Mouse (Mus musculus): ENCODE measurements around the gene Crtac1.

Crtac1 gene

DNA sequence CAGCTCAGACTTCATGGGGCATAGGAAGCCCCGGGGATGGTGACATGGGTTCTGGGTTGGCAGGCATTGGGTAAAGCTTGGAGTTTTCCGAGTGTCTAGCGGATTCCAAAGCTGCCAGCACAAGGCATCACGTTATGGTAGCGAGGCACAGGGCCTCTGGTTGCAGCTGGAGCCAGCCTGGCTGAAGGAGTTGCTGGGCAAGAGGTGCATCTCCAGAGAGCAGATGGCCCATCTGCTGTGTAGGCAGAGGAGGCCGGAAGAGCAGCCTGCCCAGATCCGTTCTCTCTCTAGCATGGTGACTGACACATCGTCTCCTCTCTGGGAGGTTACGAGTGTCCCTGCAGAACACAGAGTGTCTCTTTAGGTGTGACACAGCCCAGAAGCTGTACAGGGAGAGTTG lies 103.4 kb downstream of the Crtac1 start:
- DNase-seq (ENCODE audit: low spot score): no peak

DNA sequence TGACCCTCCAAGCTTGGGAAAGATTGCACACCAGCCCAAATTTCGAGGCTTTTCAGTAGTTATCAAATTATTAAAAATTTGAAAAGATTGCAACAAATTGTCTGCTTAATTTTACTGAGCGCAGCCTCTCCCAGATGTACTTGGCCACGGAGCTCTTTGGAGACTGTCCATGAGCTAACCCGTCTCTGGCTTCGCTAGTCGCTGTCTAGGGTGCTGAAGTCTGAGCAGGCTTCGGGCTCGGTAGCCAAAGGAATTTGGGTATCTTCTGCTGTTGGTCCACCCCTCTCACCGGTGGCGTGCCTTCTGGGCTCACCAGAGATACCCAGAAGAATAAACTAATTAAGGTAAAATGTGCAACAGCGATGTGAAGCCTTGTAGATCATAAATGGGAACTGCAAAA lies 105.7 kb downstream of the Crtac1 start:
- DNase-seq (ENCODE audit: low spot score): no peak

DNA sequence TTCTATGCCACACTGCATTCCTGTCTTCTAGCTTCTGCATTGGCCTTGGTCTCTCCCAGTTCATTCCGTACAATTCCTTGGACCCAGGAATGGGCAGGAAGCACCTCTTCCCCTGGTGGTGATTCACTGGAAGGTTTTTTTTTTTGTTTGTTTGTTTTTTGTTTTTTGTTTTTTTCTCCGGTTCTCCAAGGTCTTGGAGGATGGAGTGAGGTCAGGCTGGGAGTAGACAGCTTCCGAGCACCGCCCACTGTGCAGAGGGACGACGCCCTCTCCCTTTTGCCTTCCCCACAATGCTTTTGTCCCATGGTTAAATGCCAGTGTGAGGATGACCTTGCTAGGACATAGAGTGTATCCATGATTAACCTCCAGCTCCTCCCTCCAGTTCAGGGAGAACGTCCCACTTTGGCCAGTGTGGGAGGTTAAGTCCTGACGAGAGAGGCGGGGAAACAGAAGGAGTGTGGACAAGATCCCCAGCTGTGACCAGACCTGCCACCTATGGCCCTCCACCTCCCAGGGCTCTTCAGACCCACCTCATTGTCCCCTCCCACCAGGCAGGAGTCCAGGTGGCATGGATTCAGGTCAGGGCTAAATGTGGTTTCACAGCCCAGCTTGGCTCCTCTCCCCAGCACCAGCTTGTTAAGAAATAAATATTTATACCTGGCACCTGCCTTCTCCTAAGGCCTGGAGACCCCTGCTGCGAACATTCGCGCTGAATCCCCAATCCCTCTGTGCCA lies 109.1 kb downstream of the Crtac1 start:
- DNase-seq (ENCODE audit: low spot score): no peak

DNA sequence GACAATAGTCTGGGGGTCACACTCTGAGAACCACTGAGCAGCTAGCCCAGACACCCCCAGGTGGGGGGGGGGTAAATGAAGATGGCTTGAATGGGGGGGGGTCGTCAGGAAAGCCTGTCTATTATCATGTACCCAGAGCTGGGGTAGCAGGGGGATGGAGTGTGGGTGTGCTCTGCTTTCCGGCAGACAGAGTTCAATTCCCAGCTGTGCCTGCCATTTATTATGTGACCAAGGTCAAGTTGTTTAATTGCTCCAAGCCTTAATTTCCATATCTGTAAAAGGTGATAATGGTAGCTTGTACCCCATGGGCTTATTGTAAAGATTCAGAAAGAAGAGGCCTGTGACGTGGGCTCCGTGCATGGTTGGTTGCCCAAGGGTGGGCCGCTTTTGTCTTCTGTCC lies 109.6 kb downstream of the Crtac1 start:
- no peak for DNase-seq (ENCODE audit: low spot score)

DNA sequence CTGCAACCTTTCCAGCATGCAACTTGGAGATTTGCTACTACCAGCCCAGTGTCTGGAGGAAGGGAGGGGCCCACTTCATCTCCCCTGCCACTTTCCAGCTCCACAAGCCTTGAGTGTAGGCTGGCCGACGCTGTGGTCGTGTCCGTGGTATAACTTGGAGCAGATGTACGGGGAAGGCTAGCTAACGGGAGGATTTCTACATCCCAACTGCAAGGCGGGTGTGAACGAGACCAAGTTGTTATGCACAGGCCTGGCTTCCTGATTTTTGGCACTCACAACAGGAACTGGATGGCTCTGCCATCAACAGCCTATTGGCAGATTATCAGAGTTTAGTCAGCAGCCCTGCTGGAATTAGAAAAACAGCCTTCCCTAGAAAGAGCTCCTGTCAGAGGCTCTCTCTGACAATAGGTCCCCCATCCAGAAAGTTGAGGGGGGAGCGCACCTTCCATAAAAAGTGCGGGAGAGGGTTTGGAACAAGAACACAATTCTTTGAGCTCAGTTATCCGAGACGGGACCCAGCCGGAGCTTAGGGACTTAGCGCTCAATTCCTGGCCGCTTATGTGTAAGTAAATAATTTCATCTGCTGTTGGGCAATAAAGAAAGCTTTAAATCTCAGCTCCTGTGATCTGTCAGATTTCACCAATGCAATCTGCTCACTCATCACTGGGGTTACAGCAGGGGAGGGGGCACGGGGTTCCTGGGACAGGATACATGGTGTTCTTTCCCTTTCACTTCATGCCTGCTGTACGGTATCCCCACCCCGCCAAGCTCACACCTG lies 113.7 kb downstream of the Crtac1 start:
- DNase-seq (ENCODE audit: low spot score): peak; percentile 42

DNA sequence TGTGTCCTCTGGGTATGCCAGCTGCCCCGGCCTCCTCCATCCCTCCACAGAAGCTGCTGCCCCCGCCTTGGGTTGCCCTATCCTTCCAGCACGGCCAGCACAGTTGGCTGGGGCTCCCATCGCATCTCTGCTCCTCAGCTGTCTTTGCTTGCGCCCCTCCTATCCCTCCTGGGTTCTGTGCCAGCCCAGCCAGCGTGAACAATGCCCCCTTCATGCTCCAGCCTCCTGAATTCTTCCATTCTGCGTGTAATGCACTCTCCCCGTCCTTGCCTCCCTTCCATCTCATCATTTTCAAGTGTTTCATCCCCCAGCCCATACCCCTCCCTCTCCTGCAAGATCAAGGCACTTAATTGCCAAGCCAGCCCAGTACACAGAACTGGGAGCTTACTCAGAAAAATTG lies 114.6 kb downstream of the Crtac1 start:
- DNase-seq (ENCODE audit: low spot score): no peak

DNA sequence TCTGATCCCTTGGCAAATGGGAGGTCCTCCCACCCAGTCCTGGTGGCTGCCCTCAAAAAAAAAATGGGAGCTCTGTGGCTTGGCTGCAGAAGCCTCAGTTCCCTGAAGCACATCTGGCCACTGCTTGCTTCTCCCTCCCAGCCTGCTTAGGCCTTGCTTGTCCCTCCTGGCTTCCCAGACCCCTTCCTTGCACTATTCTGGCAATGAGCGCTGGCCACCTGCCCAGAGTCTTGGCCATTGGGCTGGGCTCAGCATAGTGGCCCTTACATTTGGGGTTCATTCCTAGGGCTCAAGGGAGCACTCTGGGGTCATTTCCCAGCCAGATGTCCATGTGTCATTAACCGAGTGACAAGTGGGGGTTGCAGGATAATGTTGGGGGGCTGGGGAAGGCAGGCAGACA lies 115.1 kb downstream of the Crtac1 start:
- DNase-seq (ENCODE audit: low spot score): no peak

DNA sequence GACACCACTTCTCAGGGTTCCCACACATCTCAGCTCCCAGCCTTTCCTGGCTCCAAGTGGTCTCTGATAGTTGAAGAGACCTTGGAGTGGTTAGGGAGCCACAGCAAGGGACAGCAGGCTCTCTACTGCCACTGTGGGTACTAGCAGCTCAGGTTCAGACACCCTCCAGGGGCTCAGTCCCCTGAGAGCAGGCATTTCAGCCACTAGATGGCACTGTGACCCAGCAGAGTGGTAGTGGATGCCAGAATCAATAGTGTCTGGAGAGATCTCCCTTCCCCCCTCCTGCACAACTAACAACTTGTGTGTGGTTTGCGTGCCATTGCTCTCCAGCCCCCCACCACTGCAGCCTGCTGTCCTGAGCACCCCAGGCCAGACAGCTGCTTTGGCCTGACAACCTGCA lies 115.7 kb downstream of the Crtac1 start:
- peak; percentile 81 for DNase-seq (ENCODE audit: low spot score)

DNA sequence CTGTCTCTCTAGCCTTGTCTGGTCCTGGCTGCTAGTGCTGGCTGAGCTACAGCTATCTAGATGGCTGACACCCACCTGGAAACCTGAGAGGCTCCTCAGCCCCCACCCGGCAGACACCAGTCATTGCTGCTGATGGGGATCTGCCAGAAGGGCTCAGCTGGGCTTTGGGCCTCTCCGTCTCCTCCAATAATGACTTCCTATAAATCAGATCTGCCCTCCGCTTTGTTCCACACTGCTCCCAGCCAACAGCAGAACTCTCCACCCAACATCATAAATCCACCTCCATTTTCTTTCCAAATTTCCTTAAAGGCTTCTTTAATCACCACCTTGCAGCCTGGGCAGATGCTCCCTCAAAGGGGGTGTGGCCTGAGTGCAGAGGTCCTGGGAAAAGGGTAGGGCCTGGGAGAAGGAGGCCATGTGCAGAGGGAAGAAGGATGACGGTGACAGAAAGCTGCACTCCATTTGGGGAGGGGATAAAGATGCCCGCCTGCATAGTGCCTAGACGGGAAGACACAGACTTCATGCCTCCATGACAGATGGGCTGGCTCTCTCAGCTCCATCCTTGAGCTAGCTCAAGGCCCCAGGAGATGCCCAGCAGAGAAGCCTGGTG lies 116.4 kb downstream of the Crtac1 start:
- DNase-seq (ENCODE audit: low spot score): no peak

DNA sequence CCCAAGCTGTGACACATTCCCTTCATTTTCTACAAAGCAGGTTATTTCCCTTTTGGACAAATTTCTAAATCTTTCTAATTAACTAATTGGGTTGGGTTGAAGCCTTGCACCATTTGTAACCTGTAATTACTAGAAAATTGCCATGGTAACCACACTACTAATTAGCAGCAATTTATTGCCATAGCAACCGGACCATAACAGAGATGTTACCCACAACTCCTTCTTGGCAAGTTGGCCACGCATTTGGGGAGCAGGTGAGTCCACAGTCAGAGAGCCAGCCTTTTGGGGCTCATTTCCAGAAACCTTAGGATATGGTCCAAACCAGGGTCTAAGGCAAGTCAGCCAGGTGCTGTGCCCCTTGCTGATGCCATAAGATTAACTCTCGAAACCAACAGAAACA lies 119.4 kb downstream of the Crtac1 start:
- no peak for DNase-seq (ENCODE audit: low spot score)

DNA sequence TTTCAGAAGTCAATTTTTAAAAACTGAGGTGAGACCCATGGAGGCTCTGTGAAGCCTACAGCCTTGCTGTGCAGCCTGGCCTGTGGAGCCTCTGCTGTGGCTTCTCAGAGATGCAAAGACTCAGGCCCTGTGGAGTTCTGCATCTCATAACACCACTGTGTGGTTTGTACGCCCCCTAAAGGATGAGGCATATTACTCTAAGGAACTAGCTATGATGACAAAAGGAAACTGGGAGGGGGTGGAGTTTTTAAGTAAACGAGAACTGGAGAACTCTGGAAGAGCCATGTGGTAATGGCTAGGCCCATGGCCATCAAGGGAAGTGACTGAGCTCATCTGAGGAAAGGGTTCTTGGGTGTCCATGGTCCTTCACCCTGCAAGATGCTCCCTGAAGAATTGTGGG lies 120.3 kb downstream of the Crtac1 start:
- DNase-seq (ENCODE audit: low spot score): no peak

DNA sequence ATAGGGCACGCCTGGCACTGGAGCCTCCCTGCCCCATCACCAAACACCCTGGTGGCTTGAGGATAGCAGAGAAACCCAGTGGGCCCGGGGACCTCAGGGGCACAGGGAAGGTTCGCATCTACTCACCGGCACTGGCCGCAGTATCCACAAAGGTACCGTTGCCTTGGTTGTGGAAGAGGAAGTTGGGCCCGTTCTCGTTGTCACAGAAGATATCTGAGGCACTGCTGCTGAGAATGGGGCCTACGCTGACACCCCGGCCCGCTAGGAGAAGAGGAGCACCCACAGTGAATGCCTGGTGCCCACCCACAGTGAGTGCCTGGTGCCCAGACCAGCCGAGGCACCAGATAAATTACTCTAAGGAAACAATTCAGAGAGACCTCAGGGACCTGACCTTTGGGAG lies 122.7 kb downstream of the Crtac1 start:
- DNase-seq (ENCODE audit: low spot score): no peak

DNA sequence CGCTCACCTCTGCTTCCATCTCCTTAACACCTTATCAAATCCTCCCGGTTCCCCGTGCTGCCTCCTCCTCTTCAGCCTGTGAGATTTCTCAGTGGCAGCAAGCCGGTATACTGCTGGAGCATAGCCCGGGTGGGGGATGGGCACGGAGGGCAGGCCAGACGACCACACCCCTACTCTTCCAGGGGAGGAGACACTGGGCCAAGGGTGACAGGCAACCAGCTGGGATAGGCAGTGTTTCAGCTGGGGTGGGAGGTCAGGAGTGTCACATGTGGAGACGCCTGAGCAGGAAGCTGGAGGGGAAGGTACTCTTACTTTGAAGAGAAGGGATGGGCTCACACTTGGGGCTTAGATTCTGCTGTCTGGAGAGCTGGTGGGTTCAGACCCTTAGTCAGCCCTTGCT lies 124.6 kb downstream of the Crtac1 start:
- DNase-seq (ENCODE audit: low spot score): no peak

DNA sequence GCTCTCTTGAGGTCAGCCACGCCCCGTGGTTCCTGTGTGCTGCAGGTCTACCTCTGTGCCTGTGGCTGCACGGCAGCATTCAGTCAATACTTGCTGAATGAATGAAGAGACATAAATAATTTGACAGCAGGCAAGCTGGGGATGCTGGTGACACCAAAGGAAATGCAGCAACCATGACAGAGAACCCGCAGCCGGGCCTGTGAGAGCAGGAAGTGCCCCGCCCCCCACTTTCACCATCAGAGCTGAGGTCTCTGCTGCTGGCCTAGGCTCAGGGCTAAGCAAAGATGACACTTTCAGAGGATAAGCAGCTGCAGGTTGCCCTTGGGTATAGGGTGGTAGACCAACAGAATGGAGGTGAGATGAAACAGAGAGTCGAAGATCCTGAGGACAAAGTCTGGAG lies 125.4 kb downstream of the Crtac1 start:
- DNase-seq (ENCODE audit: low spot score): no peak

DNA sequence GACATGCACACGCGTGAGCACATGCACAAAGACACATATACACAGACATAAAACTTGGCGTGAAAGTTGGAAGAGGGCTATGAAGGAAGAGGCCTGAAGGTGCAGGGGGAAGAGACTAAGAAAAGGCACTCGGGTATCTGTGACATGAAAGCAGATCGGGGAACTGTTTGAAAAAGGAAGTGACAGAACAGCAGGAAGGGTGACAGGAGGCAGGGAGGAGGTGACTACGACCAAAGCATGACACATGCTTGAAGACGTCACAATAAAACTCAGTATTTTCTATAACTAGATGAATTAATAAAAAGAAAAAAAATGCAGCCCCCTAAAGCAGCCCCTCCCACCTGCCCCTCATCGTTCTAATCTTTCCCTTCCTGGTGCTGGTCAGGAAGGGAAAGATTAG lies 125.8 kb downstream of the Crtac1 start:
- no peak for DNase-seq (ENCODE audit: low spot score)

DNA sequence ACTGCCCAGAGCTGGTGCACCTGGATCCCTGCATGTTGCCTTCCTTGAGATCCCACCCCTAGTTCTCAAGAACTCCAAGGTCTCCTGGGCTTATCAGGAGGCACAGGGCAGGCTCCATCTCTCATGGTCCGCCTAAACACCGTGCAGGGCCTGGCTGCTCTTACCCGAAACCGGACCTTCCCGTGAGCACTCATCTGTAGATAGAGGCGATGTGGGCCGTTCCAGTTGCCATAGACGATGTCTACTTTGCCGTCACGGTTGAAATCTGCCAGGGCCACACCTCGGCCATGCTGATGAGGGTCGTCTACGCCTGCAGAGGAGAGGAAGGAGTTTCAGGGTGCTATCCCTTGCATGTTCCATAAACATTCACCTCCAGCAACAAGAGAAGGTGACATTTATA lies 127.1 kb downstream of the Crtac1 start:
- DNase-seq (ENCODE audit: low spot score): no peak

DNA sequence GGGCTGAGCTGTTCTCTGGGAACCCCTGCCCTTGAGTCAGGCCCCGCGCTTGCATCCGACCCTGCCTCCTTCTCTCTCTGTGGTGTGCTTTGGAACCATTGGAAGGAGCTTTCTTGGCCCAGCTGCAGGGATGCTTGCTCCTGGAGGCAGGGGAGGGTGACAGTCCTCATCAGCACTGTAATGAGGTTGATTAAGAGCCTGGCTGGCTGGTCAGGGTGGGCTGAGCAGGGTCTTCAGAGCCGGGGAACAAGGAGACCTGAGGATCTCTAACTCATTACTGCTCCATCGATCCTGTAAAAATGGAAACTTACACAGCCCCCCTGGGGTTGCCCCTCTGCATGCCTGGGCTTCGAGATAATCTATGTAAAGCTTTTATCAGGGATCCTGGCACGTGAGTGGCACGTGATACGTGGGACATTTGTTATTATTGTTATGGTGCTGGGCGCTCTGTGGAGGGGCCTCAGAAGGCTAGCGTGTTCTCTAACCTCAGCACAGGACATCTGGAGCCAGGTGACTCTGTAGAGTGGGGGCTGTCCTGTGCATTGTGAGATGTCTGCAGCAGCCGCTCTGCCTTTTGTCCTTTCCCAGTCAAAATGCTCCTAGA lies 128.3 kb downstream of the Crtac1 start:
- no peak for DNase-seq (ENCODE audit: low spot score)

DNA sequence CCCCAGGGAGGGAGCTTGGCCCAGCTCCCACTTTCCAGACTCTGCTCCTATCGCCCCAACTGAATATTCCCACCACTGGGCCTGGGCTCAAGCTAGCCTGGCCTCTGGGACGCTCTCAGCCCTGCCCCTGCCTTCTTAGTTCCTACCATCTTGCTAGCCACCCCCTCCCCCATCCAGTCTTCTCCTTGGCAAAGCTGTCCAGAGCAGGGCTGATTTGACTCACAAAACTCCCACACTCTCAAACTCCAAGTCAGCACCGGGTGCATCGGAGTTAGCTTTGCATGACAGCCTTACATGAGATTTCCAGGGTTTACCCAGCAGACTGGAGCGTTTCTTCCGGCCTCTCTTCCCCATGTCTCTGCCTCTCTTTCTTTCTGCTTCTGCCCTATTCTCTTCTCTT lies 138.4 kb downstream of the Crtac1 start:
- DNase-seq (ENCODE audit: low spot score): no peak

DNA sequence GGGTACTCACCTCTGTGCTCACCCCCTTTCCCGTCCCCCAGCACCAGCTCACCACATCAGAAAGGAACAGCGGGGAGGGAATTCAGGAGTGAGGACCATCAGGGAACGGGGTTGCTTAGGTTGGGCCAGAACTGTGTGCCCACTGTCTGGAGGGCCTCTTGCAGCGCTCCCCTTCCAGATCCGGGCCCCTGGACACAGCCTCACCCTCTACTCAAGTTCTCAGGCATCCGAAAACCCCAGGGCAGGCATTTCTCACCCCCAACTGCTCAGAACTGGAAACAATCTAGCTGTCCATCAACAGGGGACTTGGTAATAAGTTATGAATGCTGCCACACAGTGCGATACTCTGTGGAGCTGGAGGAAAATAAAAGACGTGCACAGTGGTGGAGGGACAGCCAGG lies 139.5 kb downstream of the Crtac1 start:
- DNase-seq (ENCODE audit: low spot score): no peak

DNA sequence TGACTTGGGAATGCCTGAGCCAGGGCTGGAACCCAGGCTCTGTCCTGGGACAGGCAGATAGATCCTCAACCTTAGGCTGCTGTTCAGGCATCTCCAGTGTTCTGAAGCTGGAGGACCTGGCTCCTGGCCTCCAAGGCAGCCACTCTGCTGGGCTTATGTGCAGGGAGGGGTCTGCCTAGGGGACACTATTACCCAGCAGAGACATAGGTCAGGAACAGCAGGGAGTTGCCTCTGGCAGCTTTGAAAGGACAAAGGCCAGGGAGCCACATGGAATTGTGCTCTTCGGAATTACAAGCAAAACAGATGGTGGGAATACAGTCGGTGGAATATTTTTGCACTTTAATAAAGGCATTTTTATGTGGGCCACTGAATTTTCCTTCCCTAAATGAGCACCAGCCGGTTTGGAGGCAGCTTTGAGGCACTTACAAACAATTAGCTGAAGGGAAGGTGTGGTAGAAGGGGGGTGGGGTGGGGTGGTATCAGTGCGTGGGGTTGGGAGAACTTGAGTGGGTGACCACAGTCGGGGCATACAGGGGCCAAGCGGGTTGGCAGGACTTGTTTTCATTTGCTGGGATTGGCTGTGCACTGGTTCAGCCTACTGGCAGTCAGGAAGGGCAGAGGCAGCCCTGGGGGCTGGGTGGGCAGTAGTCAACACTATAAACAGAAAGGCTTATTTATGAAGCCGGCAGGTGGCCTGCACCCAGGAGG lies 140.5 kb downstream of the Crtac1 start:
- DNase-seq (ENCODE audit: low spot score): no peak

DNA sequence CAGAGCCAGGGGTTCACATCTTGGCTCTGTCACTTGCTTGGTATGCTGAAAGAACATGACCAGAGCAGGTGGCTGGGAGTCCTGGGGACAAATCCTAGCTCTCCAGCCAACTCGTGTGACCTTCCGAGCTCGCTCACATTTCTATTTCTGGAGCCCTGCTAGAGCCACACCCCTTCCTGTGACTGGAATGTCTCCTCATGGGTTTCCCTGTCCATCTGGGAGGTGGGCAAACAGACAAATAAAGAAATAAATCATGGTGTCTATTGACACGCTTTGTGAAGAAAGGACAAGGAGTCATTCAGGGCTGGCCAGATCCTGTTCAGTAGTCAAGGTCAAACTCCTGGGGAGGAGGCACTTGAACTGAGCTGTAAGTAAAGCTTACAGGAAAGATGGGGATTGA lies 143.2 kb downstream of the Crtac1 start:
- no peak for DNase-seq (ENCODE audit: low spot score)

DNA sequence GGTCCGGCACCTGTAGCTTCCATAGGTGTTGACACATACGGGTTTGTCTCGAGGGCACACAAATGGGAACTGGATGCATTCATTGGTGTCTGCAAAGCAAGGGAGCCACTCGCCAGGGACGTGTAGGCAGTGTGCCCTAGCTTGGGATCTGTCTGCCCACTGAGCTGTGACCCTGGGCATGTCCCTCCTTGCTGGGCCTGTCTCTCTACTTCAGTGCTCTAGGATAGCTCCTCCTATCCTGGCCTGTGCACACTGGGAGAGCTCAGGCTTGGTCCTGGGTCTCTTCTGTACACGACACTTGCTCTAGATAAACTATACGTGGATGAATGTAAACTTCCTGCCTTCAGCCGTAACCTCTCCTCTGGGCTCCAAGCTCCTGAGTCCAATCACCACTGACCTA lies 147.4 kb downstream of the Crtac1 start:
- DNase-seq (ENCODE audit: low spot score): no peak

Data from left cerebral cortex, adult 11 months (tissue).